Comparison of ENCODE assay signal across 8 mouse cellular contexts in the genomic region with DNA sequence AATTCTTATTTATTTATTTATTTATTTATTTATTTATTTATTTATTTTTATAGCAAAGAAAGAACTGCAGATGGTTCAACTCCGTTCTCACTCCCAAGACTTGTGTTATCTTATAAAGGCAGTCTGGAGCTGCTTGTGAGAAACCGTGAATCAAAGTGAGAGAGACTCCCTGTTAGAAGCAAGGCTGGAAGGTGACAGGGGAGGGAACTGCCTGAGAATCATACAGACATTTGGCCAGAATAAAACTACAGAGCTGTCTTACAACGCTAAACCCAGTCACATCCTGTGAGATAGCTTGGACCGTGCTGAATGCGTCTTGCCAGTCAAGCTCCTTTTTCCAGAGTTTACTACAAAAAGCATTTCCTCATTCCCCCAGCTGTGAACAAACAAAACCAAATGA. TPM values are rescaled to one million over a fixed set of nuclear protein-coding genes. Genes with fewer than 3 reads are reported as not detected.
DNase-seq lines count a peak whose midpoint lies in the region; ATAC-seq and TF ChIP-seq lines count a peak whose summit lies in the region.

No protein-coding gene starts in this region.

- no peak overlapping the region for H3K9ac ChIP-seq in forebrain, embryonic 15.5 days (replicated peaks)
- no peak overlapping the region for H3K9ac ChIP-seq in forebrain, embryonic 12.5 days
- H3K9ac ChIP-seq in liver, postnatal 0 days (replicated peaks) = no peak overlapping the region
- no peak overlapping the region for H3K9ac ChIP-seq in liver, embryonic 11.5 days (ENCODE audit: low read depth, low read length)

- no peak overlapping the region for H3K4me3 ChIP-seq in forebrain, embryonic 15.5 days
- no peak overlapping the region for H3K4me3 ChIP-seq in forebrain, embryonic 12.5 days (replicated peaks)
- H3K4me3 ChIP-seq in liver, postnatal 0 days (ENCODE audit: low read depth, low read length) = no peak overlapping the region
- H3K4me3 ChIP-seq in liver, embryonic 11.5 days (ENCODE audit: low read depth, low read length) = no peak overlapping the region
- H3K4me3 ChIP-seq in heart, embryonic 10.5 days = no peak overlapping the region

- peaks cover 17% of the 10 kb centered on the region for H3K4me1 ChIP-seq in forebrain, embryonic 15.5 days
- H3K4me1 ChIP-seq in forebrain, embryonic 12.5 days = peaks cover 17% of the 10 kb centered on the region
- peaks cover 13% of the 10 kb centered on the region for H3K4me1 ChIP-seq in liver, postnatal 0 days (ENCODE audit: insufficient read depth)
- H3K4me1 ChIP-seq in liver, embryonic 11.5 days (replicated peaks; ENCODE audit: control insufficient read depth, insufficient read depth, low read length) = peaks cover 7% of the 10 kb centered on the region
- peaks cover 35% of the 10 kb centered on the region for H3K4me1 ChIP-seq in heart, embryonic 10.5 days

- ATAC-seq in forebrain, embryonic 15.5 days (replicated peaks) = 0 out of 2 replicates have a peak, but pooled peaks have one; percentile 30
- ATAC-seq in forebrain, embryonic 12.5 days (ENCODE audit: low FRiP score) = no peak
- ATAC-seq in liver, postnatal 0 days = no peak
- no peak for ATAC-seq in liver, embryonic 11.5 days (replicated peaks; ENCODE audit: low FRiP score)

- TF ChIP-seq EP300 in liver, postnatal 0 days (IDR thresholded peaks at IDR 0.05; ENCODE audit: low read depth) = no peak

- H3K27me3 ChIP-seq in forebrain, embryonic 15.5 days = no peaks in the 10 kb centered on the region
- H3K27me3 ChIP-seq in forebrain, embryonic 12.5 days = no peaks in the 10 kb centered on the region
- H3K27me3 ChIP-seq in liver, postnatal 0 days (ENCODE audit: insufficient read depth, low read length) = no peaks in the 10 kb centered on the region
- no peaks in the 10 kb centered on the region for H3K27me3 ChIP-seq in liver, embryonic 11.5 days (replicated peaks; ENCODE audit: control insufficient read depth, insufficient read depth, low read length)
- no peaks in the 10 kb centered on the region for H3K27me3 ChIP-seq in heart, embryonic 10.5 days (ENCODE audit: insufficient read depth, poor library complexity, severe bottlenecking)

- H3K27ac ChIP-seq in forebrain, embryonic 15.5 days (replicated peaks) = no peak overlapping the region
- no peak overlapping the region for H3K27ac ChIP-seq in forebrain, embryonic 12.5 days
- peak overlapping the region; percentile 51; the same call in 1 of the 2 replicates for H3K27ac ChIP-seq in liver, postnatal 0 days (ENCODE audit: low read depth)
- no peak overlapping the region for H3K27ac ChIP-seq in liver, embryonic 11.5 days (ENCODE audit: low read depth, low read length)
- peak overlapping the region; percentile 78; the same call in 1 of the 2 replicates for H3K27ac ChIP-seq in heart, embryonic 10.5 days

- TF ChIP-seq CTCF in liver, postnatal 0 days (IDR thresholded peaks at IDR 0.05; ENCODE audit: low read depth) = no peak

- H3K36me3 ChIP-seq in forebrain, embryonic 15.5 days = no peaks in the 10 kb centered on the region
- H3K36me3 ChIP-seq in forebrain, embryonic 12.5 days (replicated peaks) = no peaks in the 10 kb centered on the region
- no peaks in the 10 kb centered on the region for H3K36me3 ChIP-seq in liver, postnatal 0 days (replicated peaks; ENCODE audit: insufficient read depth, low read length)
- H3K36me3 ChIP-seq in liver, embryonic 11.5 days (ENCODE audit: control insufficient read depth, insufficient read depth, low read length) = no peaks in the 10 kb centered on the region
- H3K36me3 ChIP-seq in heart, embryonic 10.5 days = no peaks in the 10 kb centered on the region

- H3K4me2 ChIP-seq in forebrain, embryonic 15.5 days (replicated peaks) = no peak overlapping the region
- H3K4me2 ChIP-seq in forebrain, embryonic 12.5 days = no peak overlapping the region
- 0 out of 2 replicates have a peak overlapping the region, but pooled peaks have one; percentile 24 for H3K4me2 ChIP-seq in liver, postnatal 0 days (ENCODE audit: low read depth, low read length)
- no peak overlapping the region for H3K4me2 ChIP-seq in liver, embryonic 11.5 days

- no peaks in the 10 kb centered on the region for H3K9me3 ChIP-seq in forebrain, embryonic 15.5 days
- H3K9me3 ChIP-seq in forebrain, embryonic 12.5 days = no peaks in the 10 kb centered on the region
- H3K9me3 ChIP-seq in liver, postnatal 0 days (ENCODE audit: low read length) = no peaks in the 10 kb centered on the region
- H3K9me3 ChIP-seq in liver, embryonic 11.5 days (ENCODE audit: control insufficient read depth, low read length) = no peaks in the 10 kb centered on the region
- H3K9me3 ChIP-seq in heart, embryonic 10.5 days = no peaks in the 10 kb centered on the region

- 68% methylated on average over 5 of the region's 5 CpGs for WGBS in forebrain, embryonic 15.5 days
- WGBS in forebrain, embryonic 12.5 days = 83% methylated on average over 5 of the region's 5 CpGs
- WGBS in liver, postnatal 0 days (ENCODE audit: insufficient replicate concordance) = 46% methylated on average over 5 of the region's 5 CpGs
- WGBS in liver, embryonic 11.5 days = 48% methylated on average over 5 of the region's 5 CpGs
- 59% methylated on average over 5 of the region's 5 CpGs for WGBS in heart, embryonic 10.5 days

- no peak for DNase-seq in liver, postnatal 0 days
- DNase-seq in liver, embryonic 11.5 days (ENCODE audit: low spot score) = no peak
- DNase-seq in heart, embryonic 10.5 days (ENCODE audit: low spot score) = no peak
- peak; percentile 13 for DNase-seq in lung, postnatal 25 days (ENCODE audit: low spot score)
- DNase-seq in cerebellum, adult 8-10 months = no peak
- no peak for DNase-seq in embryo, embryonic 10 days (ENCODE audit: low spot score)

RNA-seq across cellular contexts. Expression of gene 4930558K02Rik, which starts 59.0 kb away (rescaled TPM):
- 0.17 TPM in 1 of 2 replicates, not detected in the other for polyA plus RNA-seq in forebrain, embryonic 15.5 days (2015; fragmentation: Nextera tagmentation; extraction: Ambion mirVana)
- not detected in 2 replicates for polyA plus RNA-seq in forebrain, embryonic 12.5 days (2016; fragmentation: Nextera tagmentation; extraction: Ambion mirVana)
- not detected in 2 replicates for polyA plus RNA-seq in liver, postnatal 0 days (2015; fragmentation: Nextera tagmentation; extraction: Ambion mirVana)
- polyA plus RNA-seq in liver, embryonic 11.5 days (2014; fragmentation: Nextera tagmentation; extraction: Ambion mirVana) = not detected in 2 replicates
- not detected in 2 replicates for polyA plus RNA-seq in heart, embryonic 10.5 days (2016; fragmentation: Nextera tagmentation; extraction: Ambion mirVana)

Comparison
In these comparisons a context has a peak if more than half of its experiments do, and no peak if none do; other contexts are left out.
1. H3K27ac ChIP-seq: peak in liver, postnatal 0 days (single experiment) and heart, embryonic 10.5 days (single experiment); none in forebrain, embryonic 15.5 days (single experiment), forebrain, embryonic 12.5 days (single experiment) and liver, embryonic 11.5 days (single experiment).